Mouse (Mus musculus) MEL (cell line): ENCODE results near the gene Chuk.

Experiments
- CTCF ChIP-seq, 3 experiments: IDR thresholded peaks in 2 of 3; conservative IDR thresholded peaks in 1 of 3; 2 replicates each; pipeline ENCODE4 v1.5.1; 2011 to 2012; ENCODE audit warnings: low read length in 3 of 3, low read depth in 2 of 3, mild to moderate bottlenecking in 2 of 3, improper control_type of control experiment in 1 of 3, inconsistent platforms in 1 of 3, mixed read lengths in 1 of 3, moderate library complexity in 1 of 3; ENCODE audit not compliant: control insufficient read depth in 1 of 3, insufficient read depth in 1 of 3, poor library complexity in 1 of 3, severe bottlenecking in 1 of 3
- GATA1 ChIP-seq: IDR thresholded peaks from 2 replicates; pipeline ENCODE4 v1.6.1; 2011; ENCODE audit warnings: low read depth, low read length, improper control_type of control experiment
- MAZ ChIP-seq: IDR thresholded peaks from 2 replicates; pipeline ENCODE4 v1.6.1; 2012; ENCODE audit warnings: low read depth, mild to moderate bottlenecking, inconsistent platforms, low read length, improper control_type of control experiment
- NRF1 ChIP-seq: IDR thresholded peaks from 2 replicates; pipeline ENCODE4 v1.6.1; 2014; ENCODE audit warnings: low read depth, mild to moderate bottlenecking, inconsistent platforms, low read length, improper control_type of control experiment, moderate library complexity; ENCODE audit not compliant: poor library complexity, insufficient read depth, severe bottlenecking
- POLR2A ChIP-seq, 2 experiments: IDR thresholded peaks; 2 replicates each; pipeline ENCODE4 v1.6.1; 2011 to 2012; ENCODE audit warnings: low read length in 2 of 2, mild to moderate bottlenecking in 2 of 2, control low read depth in 1 of 2, improper control_type of control experiment in 1 of 2, low read depth in 1 of 2, moderate library complexity in 1 of 2; ENCODE audit not compliant: control insufficient read depth in 1 of 2, insufficient read depth in 1 of 2, poor library complexity in 1 of 2
- RCOR1 ChIP-seq: IDR thresholded peaks from 2 replicates; pipeline ENCODE4 v1.6.1; 2012; ENCODE audit warnings: low read depth, mild to moderate bottlenecking, inconsistent platforms, low read length, improper control_type of control experiment

DNA sequence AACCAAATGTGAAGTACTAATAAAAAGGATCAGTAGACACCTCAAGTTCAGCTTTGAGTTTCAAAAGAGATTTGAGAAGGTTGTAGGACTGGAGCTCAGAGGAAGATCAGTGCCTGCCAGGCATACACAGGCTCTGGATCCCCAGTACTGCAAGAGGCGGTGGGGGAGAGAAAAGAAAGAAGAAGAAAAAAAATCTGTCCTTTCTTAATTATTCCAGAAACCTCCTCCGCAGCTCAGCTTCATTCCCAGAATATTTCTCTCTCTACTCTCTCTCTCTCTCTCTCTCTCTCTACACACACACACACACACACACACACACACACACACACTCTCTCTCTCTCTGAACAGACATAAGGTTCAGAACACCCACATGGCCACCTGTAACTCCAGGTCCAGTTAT is 27.3 kb downstream of the Chuk start:
- TF ChIP-seq POLR2A (IDR thresholded peaks at IDR 0.05; ENCODE audit: control insufficient read depth in 1 of 2, insufficient read depth in 1 of 2, low read depth in 1 of 2, low read length in 2 of 2, poor library complexity in 1 of 2) (no peak), CTCF (IDR thresholded peaks at IDR 0.05 in 2 of 3, conservative IDR thresholded peaks at IDR 0.05 in 1 of 3; ENCODE audit: control insufficient read depth in 1 of 3, insufficient read depth in 1 of 3, low read depth in 2 of 3, low read length in 3 of 3, poor library complexity in 1 of 3, severe bottlenecking in 1 of 3) (no peak), GATA1 (no peak), RCOR1 (no peak), MAZ (no peak), NRF1 (no peak)
